Mouse (Mus musculus): ENCODE data around the gene Bsph2.

The Bsph2 gene

DNA sequence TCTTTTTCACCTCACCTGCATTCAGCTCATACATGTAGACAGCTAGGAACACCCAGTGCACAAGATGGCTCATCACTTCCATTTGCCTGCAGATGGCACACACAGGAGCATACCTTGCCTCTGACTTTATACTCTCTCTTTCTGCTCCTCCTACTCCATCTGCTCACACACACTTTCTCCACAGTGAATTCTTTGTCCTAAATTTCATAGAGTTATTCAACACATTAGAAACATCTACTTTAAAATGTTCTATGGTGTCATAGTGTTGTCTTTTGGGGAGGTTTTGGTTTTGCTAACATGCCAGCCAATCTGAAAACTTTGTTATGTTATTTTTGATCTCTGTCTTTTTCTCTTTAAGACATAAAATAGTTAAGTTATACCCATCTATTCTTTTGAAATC is at the start of gene Bsph2:
Gene Bsph2 (minus strand): TSS at position 101 of the 400 bp plus-strand sequence.
- no peak for ATAC-seq (ENCODE audit: insufficient number of reproducible peaks, low FRiP score, low TSS enrichment)

DNA sequence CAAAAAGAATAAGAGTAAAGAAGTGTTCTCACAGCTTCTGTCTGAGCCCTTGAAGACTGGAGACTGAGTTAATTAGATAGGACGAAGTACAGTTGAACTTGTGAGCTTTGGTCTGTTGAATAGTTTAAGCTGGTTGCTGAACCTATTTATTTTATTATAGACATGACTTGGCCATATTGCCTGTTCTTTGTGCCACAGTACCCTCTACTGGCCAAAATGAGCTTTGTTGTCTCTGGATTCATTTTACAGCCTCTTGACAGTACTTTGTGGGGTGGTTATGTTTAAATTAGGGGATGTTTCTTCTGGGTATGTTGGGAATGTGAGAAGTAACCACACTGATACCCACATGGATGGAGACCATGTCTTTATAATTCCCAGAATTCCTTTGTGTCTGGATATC is 59.3 kb downstream of the Bsph2 start:
- no peak for ATAC-seq (ENCODE audit: insufficient number of reproducible peaks, low FRiP score, low TSS enrichment)
